Mouse (Mus musculus): ENCODE data around the gene Ak8.

Gene Ak8

GRCm38 (mm10) chr2:28796298-28796697 lies 96.3 kb downstream of the Ak8 start:
- no peak for DNase-seq (ENCODE audit: low spot score)

GRCm38 (mm10) chr2:28797490-28798106 lies 97.6 kb downstream of the Ak8 start:
- no peak for DNase-seq (ENCODE audit: low spot score)

- DNase-seq (ENCODE audit: low spot score): no peak
These were observed 98.4 kb downstream of the Ak8 start for GRCm38 (mm10) chr2:28798390-28798789.

- DNase-seq (ENCODE audit: low spot score): no peak
These were observed 99.6 kb downstream of the Ak8 start for GRCm38 (mm10) chr2:28799575-28799974.

- DNase-seq (ENCODE audit: low spot score): no peak
These were observed 103.4 kb downstream of the Ak8 start for GRCm38 (mm10) chr2:28803406-28803805.

- no peak for DNase-seq (ENCODE audit: low spot score)
These were observed 108.9 kb downstream of the Ak8 start for GRCm38 (mm10) chr2:28808841-28809240.

GRCm38 (mm10) chr2:28810260-28811013 lies 110.5 kb downstream of the Ak8 start:
- DNase-seq (ENCODE audit: low spot score): no peak

GRCm38 (mm10) chr2:28818866-28819265 lies 118.9 kb downstream of the Ak8 start:
- no peak for DNase-seq (ENCODE audit: low spot score)

GRCm38 (mm10) chr2:28829265-28829664 lies 129.3 kb downstream of the Ak8 start:
- no peak for DNase-seq (ENCODE audit: low spot score)

GRCm38 (mm10) chr2:28836181-28836940 lies 136.4 kb downstream of the Ak8 start:
- no peak for DNase-seq (ENCODE audit: low spot score)

GRCm38 (mm10) chr2:28839501-28840221 lies 139.7 kb downstream of the Ak8 start:
- DNase-seq (ENCODE audit: low spot score): no peak

- peak; percentile 89 for DNase-seq (ENCODE audit: low spot score)
These were observed 140.4 kb downstream of the Ak8 start, which contains the start of the genes Gtf3c4 and Ddx31 for GRCm38 (mm10) chr2:28840222-28840951. Gene Gtf3c4, minus strand, starts transcription at chr2:28840360. Gene Ddx31, plus strand, starts transcription at chr2:28840406.

- DNase-seq (ENCODE audit: low spot score): no peak
These were observed 142.1 kb downstream of the Ak8 start for GRCm38 (mm10) chr2:28842042-28842441.

- DNase-seq (ENCODE audit: low spot score): no peak
These were observed 148.9 kb downstream of the Ak8 start for GRCm38 (mm10) chr2:28848879-28849278.

- DNase-seq (ENCODE audit: low spot score): no peak
These were observed 152.6 kb downstream of the Ak8 start for GRCm38 (mm10) chr2:28852594-28852993.

GRCm38 (mm10) chr2:28855773-28856172 lies 155.8 kb downstream of the Ak8 start:
- DNase-seq (ENCODE audit: low spot score): no peak

- DNase-seq (ENCODE audit: low spot score): no peak
These were observed 159.3 kb downstream of the Ak8 start for GRCm38 (mm10) chr2:28859303-28859702.

GRCm38 (mm10) chr2:28860678-28861423 lies 160.9 kb downstream of the Ak8 start:
- no peak for DNase-seq (ENCODE audit: low spot score)
